Mouse (Mus musculus): ENCODE results near the gene Mospd3.
"Not testable (repeated sequence)": the region's sequence is repeated elsewhere in the genome, so short reads cannot be mapped to it uniquely, and the experiment has no call there.

- TF ChIP-seq POLR2A (IDR thresholded peaks at IDR 0.05; ENCODE audit: borderline replicate concordance, extremely low read depth, low read depth, low read length); CTCF (IDR thresholded peaks at IDR 0.05; ENCODE audit: insufficient read depth, low read length): not testable (repeated sequence)
These were observed 14.1 kb upstream of the Mospd3 start for GRCm38 (mm10) chr5:137614921-137615320.
